Mouse (Mus musculus) ES-E14 (cell line): ENCODE measurements at regions not wholly inside any gene's neighbourhood (a gene's known extent, or its start where the extent isn't known, plus 50 kb on each side); places are given as distances from the start of the nearest gene placed in this dataset.

Experiments used
- DNase-seq: peaks from one replicate; pipeline ENCODE4 v3.0.0-alpha.2; 2013; ENCODE audit warnings: low read depth, low spot score
- H3K27ac ChIP-seq: 2 replicates; pipeline ENCODE4 v1.5.1; 2012; ENCODE audit warnings: low read depth, mild to moderate bottlenecking, low read length, moderate library complexity, mixed read lengths; ENCODE audit not compliant: poor library complexity, insufficient read depth, severe bottlenecking
- H3K36me3 ChIP-seq: 2 replicates; pipeline ENCODE4 v1.6.1; 2012; ENCODE audit warnings: mild to moderate bottlenecking, low read length, moderate library complexity, mixed read lengths; ENCODE audit not compliant: control insufficient read depth, poor library complexity, insufficient read depth, severe bottlenecking
- H3K4me1 ChIP-seq, 2 experiments: fragments of 150-350 bp in 1 of 2; sonication (generic) in 1 of 2; 2 replicates each; pipeline ENCODE4 v1.6.1; 2012; ENCODE audit warnings: low read length in 2 of 2, mild to moderate bottlenecking in 1 of 2, mixed read lengths in 1 of 2; ENCODE audit not compliant: control insufficient read depth in 2 of 2, insufficient read depth in 2 of 2, poor library complexity in 1 of 2
- H3K4me3 ChIP-seq, 2 experiments: fragments of 150-350 bp in 1 of 2; sonication (generic) in 1 of 2; 2 replicates each; pipeline ENCODE4 v1.5.1; 2012; ENCODE audit warnings: low read length in 2 of 2, low read depth in 1 of 2, mild to moderate bottlenecking in 1 of 2, mixed read lengths in 1 of 2; ENCODE audit not compliant: insufficient read depth in 1 of 2, poor library complexity in 1 of 2, severe bottlenecking in 1 of 2
- H3K9ac ChIP-seq: 2 replicates; pipeline ENCODE4 v1.6.1; 2012; ENCODE audit warnings: low read depth, mild to moderate bottlenecking, low read length, mixed read lengths; ENCODE audit not compliant: poor library complexity, insufficient read depth, severe bottlenecking
- H3K9me3 ChIP-seq: fragments of 150-350 bp; sonication (generic); 2 replicates; pipeline ENCODE4 v1.6.1; 2012; ENCODE audit warnings: low read depth, mild to moderate bottlenecking, low read length; ENCODE audit not compliant: control insufficient read depth, insufficient read depth
- CHD2 ChIP-seq: IDR thresholded peaks from 2 replicates; pipeline ENCODE4 v1.6.1; 2014; ENCODE audit warnings: mild to moderate bottlenecking, low read depth, low read length, inconsistent platforms
- HCFC1 ChIP-seq: IDR thresholded peaks from 2 replicates; pipeline ENCODE4 v1.6.1; 2012; ENCODE audit warnings: low read length, inconsistent platforms, borderline replicate concordance; ENCODE audit not compliant: insufficient read depth
- MAFK ChIP-seq: IDR thresholded peaks from 2 replicates; pipeline ENCODE4 v1.6.1; 2014; ENCODE audit warnings: mild to moderate bottlenecking, low read depth, low read length, inconsistent platforms; ENCODE audit not compliant: insufficient read depth
- ZC3H11A ChIP-seq: IDR thresholded peaks from 2 replicates; pipeline ENCODE4 v1.6.1; 2012; ENCODE audit warnings: low read depth, mild to moderate bottlenecking, inconsistent platforms, low read length, borderline replicate concordance
- ZNF384 ChIP-seq: IDR thresholded peaks from 2 replicates; pipeline ENCODE4 v1.6.1; 2012; ENCODE audit warnings: low read depth, low read length, inconsistent platforms
- in situ Hi-C, 2 experiments: fragments of 600-800 bp; cut with MboI; formaldehyde crosslinking; loops; one replicate each; pipeline ENCODE4 v1.15.1; 2025; ENCODE audit warnings: low sequenced_read_pairs in 2 of 2, inconsistent platforms in 1 of 2; ENCODE audit not compliant: unreplicated experiment in 2 of 2

GRCm38 (mm10) chr7:63991085-63992010 is 52.6 kb upstream of the Klf13 start:
- no peak for TF ChIP-seq HCFC1
- TF ChIP-seq CHD2: no peak
- no peak for TF ChIP-seq ZNF384
- TF ChIP-seq MAFK: no peak
- TF ChIP-seq ZC3H11A: no peak
- Histone ChIP-seq H3K9ac (no peak overlapping the region), H3K36me3 (no peaks in the 10 kb centered on the region), H3K9me3 (no peaks in the 10 kb centered on the region), H3K4me3 (no peak overlapping the region), H3K4me1 (peaks cover 4 to 15% of the 10 kb centered on the region in 2 experiments; a peak in 1 of 4 replicates), H3K27ac (no peak overlapping the region)
- DNase-seq: no peak
- in situ Hi-C loops: no loop called here

GRCm38 (mm10) chr7:63990312-63991028 is 51.8 kb upstream of the Klf13 start:
- Histone ChIP-seq H3K9ac (no peak overlapping the region), H3K9me3 (no peaks in the 10 kb centered on the region), H3K27ac (no peak overlapping the region), H3K36me3 (no peaks in the 10 kb centered on the region), H3K4me1 (peaks cover 4 to 18% of the 10 kb centered on the region in 2 experiments; a peak in 1 of 4 replicates), H3K4me3 (no peak overlapping the region)
- no peak for DNase-seq
- in situ Hi-C loops: no loop called here
- TF ChIP-seq CHD2 (no peak), MAFK (no peak), HCFC1 (no peak)

GRCm38 (mm10) chr7:63989736-63990135 is 51.0 kb upstream of the Klf13 start:
- TF ChIP-seq ZC3H11A (no peak), MAFK (no peak), CHD2 (no peak), HCFC1 (no peak), ZNF384 (no peak)
- Histone ChIP-seq H3K27ac (no peak overlapping the region), H3K9ac (no peak overlapping the region), H3K4me1 (peaks cover 4 to 20% of the 10 kb centered on the region in 2 experiments; a peak in 1 of 4 replicates), H3K4me3 (no peak overlapping the region), H3K9me3 (no peaks in the 10 kb centered on the region), H3K36me3 (no peaks in the 10 kb centered on the region)
- DNase-seq: no peak
- in situ Hi-C loops: no loop called here
